Mouse (Mus musculus) bone marrow macrophage, adult 2 months (primary cell): ENCODE measurements at regions not wholly inside any gene's neighbourhood (a gene's known extent, or its start where the extent isn't known, plus 50 kb on each side); places are given as distances from the start of the nearest gene placed in this dataset.

Experiments
- CTCF ChIP-seq: IDR thresholded peaks from 2 replicates; pipeline ENCODE4 v1.5.1; 2012; ENCODE audit warnings: low read depth, mild to moderate bottlenecking, low read length, moderate library complexity
- POLR2A ChIP-seq: IDR thresholded peaks from 2 replicates; pipeline ENCODE4 v1.6.1; 2012; ENCODE audit warnings: mild to moderate bottlenecking, low read depth, low read length, borderline replicate concordance

- TF ChIP-seq CTCF (no peak), POLR2A (no peak)
Measured at GRCm38 (mm10) chrX:158976648-158977047, 233.5 kb upstream of the Rps6ka3 start.
